Mouse (Mus musculus) lung, adult 18-20 months (tissue): Measurements from ENCODE around the gene Dcaf6.
A peak's percentile ranks its signal among the peaks of the same experiment; 100 is the strongest.

ENCODE experiments used
- DNase-seq, 2 experiments: peaks; one replicate each; pipeline ENCODE4 v3.0.0; 2022; ENCODE audit warnings: mixed read lengths in 2 of 2

The Dcaf6 gene

DNA sequence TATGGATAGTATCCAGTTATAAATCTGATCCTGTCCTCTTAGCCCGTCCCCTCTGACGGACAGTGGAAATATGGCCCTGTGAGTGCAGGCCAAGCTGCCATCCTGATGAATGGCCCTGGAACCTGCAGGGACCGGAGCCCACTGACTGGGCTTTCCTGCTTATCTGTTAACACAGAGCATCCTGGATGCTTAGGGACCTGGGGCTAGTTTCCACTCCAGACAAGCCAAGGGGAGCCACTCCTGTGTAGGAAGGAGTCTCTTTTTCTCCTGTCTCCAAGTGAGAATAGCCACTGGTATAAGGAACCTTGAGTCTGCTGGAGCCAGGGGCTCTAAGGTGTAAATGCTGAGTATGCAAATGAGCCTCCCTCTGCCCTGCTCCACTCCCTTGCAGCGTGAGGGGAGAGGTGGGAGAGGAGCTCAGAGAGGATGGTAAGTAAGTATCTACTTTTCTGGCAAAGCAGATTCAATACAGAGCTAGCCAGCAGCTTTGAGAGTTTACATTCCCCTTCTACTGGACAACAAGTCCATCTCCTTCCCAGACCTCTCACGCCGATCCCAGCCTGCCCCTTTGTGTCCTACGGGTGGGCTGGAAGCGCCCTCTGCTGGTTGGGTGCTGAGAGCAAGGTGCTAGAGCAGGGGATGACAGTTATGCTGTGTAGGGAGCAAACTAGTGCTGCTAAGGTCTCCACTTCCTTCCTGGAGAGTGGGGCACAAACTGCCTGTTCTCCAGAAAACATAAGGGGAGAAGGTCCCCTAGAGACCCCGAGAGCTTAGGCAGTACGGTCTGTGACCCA is 139.9 kb downstream of the Dcaf6 start:
- DNase-seq: peak; percentile 67 to 74

DNA sequence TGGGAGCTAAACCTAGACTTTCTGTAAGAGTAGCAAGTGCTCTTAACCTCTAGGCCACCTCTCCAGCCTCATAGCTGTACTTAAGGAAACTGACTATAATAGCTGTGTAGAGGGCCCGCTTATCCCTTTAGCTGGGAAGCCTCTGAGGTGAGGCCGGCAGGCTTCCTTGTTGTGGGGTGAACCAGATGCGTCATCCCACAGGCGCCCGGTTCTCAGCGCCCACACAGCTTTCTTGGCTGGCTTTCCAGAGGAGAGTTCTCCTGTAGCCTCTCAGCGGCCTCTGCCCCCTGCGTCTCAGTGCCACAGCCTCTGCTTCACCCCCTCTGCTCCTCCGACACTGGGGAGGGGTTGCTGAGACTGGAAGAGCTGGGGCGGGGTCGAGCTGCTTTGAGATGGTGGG is 143.9 kb downstream of the Dcaf6 start:
- no peak for DNase-seq

DNA sequence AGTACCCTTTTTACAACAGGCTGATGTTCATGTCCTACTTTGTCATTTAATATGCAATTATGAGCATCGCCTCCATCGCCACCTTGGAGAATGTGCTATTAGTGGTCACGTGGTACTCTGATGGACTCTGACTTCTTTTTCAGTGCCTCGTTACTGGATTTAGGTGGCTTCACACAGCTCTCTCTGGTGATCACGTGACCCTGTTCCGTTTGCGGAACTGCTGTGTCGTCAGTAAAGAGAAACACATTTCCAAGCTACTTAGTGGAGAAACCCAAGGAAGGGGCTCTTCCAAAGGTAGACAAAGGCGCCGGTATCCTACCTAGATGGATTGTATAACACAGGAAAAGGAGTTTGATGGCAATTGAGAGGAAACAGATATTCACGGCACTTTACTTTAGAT is 152.1 kb downstream of the Dcaf6 start:
- DNase-seq: no peak

DNA sequence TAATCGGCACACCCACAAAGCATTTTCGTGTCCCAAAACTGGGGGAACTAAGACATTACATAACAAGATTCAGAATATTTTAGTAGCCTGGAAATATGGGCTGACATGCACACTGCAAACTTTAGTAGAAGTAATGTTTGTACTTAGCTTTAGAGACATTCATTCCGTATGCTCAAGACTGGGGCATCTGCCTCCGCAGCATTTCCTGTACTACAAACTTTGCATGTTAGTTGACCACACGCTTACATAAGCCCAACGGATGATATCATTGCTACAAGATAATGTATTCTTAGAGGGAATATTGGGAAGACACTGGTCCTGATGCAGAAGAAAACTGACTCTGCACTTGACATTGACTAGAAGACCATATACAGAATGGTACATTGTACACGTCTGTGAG is 155.9 kb downstream of the Dcaf6 start:
- no peak for DNase-seq

DNA sequence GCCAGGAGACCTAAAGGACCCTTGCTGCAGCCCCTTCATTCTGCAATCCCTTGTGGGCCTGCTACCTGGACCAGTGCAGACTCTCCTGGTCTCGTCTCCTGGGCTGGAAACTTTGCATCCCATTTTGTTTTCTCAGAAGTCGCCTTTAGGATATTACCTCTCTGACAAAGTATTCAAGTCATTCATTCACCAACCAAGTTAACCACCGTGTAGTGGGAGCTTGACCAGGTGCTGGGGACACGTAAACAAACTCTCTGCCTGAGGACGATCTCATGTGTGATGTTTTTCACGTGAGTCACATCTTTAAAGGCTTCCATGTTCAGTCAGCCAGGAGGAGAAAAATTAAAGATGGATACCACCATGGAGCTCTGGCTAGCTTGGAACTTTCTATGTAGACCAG is 157.1 kb downstream of the Dcaf6 start:
- DNase-seq: no peak

DNA sequence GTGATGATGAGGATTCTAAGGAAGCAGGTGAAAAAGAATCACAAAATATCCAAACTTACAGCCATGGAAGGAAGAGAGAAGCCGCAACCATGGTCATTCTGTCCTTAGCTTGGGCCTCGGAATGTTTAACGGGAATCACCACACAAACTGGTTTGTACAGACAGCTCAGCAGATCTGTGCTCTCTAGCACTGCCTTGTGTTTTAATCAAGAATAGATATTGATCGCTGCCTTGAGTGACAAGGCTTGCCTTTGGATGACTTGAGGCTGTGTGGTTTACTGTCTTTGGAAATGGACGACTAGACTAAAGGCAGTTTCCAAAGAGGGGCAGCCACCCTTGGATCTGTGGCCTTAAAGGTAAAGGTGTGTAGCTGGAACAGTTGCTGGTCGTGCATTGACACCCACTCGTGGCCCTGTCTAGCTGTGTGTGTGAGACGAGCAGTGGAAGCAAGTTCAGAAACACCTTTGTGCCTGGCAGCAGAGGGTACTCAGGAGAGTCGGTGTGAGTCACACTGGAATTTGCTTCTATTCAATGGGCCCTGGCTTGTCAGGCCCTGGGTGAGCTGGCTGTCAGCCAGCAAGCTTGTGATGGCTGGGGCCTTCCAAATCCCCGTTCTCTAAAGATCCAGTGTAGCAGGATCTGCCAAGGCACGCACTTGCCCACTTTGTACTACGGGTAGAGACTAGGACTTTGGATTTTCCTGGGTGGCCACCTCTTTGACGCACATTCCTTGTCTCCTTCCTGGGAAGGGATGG is 157.6 kb downstream of the Dcaf6 start:
- DNase-seq: peak in 1 of 2 experiments; percentile 29

DNA sequence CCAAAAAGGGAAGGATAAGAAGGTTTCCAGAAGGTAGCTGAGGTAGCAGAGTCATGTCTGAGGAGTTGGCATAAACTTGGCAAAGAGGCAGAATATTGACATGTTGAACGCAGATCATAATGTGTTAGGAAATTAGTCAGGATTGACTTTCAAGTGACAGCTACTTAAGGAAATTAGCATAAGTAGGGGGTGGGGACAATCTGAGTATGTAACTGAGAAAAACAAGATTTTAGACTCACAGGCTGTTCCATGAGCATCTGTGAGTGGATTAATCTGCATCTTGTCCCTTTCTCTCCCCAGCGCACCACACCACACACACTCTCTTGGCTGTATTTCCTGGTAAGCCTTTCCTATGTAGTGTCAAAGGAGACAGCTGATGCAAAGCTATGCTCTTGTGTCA is 158.7 kb downstream of the Dcaf6 start:
- DNase-seq: no peak

DNA sequence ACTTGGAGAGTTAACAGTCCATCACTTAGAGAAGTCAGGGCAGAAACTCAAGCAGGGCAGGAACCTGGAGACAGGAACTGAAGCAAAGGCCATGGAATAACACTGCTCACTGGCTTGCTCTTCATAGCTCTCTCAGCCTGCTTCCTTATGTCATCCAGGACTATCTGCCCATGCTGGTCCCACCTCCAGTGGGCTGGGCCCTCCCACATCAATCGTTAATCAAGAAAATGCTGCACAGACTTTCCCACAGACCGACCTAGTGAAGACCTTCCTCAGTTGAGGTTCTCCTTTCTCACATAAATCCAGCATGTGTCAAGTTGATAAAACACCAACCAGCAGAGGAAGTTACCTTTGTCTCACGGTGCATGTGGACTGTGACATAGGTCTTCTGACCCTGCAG is 159.2 kb downstream of the Dcaf6 start:
- DNase-seq: no peak

DNA sequence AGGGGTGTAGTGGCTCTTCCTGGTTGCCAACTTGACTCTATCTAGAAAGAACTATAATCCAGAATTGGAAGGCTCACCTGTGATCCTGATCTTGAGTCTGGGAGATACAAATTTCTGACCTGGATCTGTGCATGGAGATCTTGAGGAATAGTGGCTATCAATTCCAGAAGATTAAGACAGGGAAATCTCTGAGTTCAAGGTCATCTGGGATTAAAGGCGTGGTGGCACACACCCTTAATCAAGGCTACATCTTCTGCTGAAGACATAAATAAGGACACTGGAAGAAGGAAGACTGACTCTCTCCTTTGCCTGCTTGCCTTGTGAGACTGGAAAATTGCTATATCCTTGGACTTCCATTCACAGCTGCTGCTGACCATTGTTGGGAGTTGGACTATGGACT is 164.8 kb downstream of the Dcaf6 start, which contains the start of gene Gpr161:
Gene Gpr161 (plus strand): TSS at position 301 of the 400 bp plus-strand sequence.
- no peak for DNase-seq

DNA sequence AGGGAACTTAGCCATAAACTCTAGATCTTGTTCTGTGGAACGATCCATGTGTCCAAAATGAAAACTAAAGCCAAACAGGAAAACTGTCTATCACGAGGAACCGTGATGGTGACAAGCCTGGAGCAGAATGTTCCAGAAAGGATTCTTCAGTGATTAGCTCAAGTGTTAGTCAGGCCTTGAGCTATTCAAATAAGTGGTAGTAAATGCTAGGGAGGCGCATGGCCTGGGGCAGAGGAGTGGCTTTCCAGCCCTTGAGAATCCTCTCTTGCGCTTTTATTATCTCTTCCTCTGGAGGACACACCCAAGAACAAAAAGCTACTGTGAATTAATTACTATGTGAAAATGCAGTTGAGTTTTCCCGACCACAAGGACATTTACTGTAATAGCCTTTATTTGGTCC is 168.7 kb downstream of the Dcaf6 start:
- no peak for DNase-seq

DNA sequence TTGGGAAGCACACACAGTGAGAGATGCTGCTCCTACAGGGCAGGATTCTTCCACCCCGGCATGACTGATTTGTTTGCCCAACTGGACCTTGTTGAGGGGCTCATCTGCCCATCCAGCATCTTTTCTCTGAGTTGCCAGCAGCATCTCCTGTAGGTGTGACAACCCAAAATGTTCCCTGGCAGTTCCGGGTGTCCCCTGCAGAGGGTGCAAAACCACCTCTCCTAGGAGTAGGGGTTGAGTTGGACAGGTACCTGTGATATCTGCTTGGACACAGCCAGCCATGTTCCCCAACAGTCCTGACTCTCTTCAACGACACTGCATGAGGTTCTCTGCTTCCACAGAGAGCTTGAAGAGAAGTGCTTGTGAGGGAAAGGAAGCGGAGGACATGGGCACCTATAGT is 170.4 kb downstream of the Dcaf6 start:
- DNase-seq: peak; percentile 14 to 44

DNA sequence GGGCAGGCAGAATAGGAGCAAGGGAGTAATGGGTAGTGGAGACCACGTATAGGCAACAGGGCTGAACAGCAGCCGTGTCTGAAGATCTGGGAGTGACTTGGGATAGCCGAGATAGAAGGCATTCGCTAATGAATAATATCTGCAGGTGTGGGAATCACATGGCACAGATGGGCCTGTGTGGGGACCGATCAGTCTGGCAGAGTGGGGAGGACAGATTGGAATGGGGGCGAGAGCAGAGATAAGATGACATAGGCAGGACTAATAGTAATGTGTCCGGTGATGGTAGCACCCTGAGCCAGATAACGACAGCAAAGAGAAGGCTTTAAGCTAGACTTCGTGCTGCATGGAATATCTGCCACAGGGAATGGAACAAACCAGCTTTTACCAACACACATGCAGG is 172.1 kb downstream of the Dcaf6 start:
- no peak for DNase-seq

DNA sequence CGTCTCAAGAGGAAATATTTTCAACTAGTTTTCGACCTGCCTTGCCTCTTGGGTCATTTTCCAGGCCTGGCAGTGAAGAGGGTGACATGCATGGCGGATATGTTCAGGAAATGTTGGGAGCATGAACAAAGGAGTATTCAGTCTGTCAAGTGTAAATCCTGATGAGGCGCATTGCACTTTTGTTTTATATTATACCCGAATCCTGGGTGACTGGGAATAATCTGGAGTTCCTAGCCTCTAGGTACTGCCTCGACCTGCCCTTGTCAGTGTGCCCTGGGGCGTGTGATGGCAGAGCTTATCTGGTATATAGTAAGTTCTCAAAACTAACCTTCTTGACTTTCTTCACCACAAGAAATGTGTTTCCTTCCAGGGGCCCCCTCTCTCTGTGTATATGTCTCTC is 176.2 kb downstream of the Dcaf6 start:
- DNase-seq: no peak

DNA sequence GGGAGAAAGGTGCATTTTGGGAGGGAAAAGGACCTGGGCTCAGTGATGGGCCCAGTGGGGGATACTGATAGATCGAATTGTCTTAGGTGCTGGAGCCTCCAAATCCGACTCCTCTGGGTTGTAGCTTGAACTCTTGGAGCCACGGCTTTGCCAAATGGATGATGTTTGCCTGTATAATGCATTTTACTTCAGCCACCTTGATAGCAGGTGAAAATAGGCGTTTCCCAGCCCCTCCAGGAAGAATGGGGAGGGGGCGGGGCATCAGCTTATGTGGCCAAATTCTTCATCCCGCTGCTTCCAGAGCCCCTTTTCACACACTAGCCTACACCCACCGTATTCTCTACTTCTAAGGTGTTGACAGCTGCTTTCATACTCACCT is 177.3 kb downstream of the Dcaf6 start:
- DNase-seq: no peak

DNA sequence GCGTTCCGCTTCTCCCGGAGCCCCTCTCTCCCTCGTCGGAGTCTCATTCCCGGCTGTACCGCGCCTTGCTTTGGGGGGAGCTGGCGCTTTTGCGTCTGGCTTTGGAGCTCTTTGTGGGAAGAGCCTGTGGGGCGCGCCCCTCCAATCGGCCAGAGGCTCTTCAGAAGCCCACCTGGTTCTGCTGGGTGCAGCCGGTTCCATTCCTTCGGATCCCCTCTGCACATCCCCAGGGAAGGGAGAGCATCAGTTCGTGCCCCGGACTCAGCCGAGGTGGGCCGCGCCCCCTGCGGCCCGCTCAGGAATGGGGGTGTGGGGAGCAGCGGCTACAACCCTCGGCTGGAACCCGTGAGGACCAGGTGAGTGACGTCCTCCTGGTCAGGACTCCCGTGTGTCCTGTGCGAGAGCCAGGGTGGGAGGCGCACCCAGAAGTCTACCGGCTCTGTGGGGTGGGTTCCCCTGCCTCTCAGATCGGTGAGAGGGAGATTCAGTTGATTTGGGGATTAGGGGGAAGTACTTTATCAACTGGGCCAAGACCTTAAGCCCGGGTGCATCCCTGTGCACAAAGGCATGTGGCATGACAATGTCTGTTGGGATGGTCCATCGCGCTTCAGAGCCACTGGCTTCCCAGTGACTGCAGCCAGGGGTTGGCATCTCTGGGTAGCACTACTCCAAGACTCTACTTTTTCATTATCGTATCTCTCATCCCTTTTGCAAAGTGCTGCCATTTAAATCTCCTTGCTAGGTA is 177.9 kb downstream of the Dcaf6 start:
- DNase-seq: no peak

DNA sequence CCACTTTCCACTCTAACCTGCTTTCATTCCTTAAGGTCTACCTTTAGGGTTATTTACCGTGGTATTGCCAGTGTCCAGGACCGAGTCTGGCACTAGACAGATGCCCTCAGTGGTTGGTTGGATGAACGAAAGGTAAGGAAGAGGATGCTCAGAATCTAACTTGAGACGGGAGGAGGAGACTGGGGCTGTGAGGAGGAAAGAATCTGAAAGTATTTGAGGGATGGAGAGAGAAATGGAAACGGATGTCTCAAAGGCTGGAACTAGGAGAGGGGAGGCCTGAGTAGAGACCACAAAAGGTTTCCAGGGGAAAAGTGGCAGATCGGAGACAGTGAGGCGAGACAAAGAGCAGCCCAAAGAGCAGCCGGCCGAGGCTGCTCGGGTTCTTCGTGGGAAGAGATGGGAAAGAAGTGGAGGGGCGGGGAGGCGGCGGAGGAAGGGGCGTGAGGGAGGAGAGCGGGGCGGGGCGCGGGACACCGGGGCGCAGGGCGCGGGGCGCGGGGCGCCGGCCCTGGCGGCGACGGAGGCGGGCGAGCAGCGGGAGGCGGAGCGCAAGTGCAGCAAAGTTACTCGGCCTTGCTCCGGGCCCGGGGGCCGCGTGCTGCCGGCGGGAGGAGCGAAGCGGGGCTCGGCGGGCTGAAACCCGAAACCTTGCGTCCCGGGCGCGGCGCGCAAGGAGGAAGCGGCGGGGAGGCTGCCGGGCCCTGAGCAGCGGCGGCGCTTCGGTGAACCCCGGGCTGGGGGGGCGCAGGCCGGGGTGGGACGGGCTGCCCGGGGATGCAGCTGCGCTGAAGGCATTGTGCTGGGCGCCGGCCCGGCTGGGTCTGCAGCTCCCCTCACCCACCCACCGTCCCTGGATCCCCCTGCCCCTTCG is 178.7 kb downstream of the Dcaf6 start:
- peak; percentile 56 to 69 for DNase-seq

DNA sequence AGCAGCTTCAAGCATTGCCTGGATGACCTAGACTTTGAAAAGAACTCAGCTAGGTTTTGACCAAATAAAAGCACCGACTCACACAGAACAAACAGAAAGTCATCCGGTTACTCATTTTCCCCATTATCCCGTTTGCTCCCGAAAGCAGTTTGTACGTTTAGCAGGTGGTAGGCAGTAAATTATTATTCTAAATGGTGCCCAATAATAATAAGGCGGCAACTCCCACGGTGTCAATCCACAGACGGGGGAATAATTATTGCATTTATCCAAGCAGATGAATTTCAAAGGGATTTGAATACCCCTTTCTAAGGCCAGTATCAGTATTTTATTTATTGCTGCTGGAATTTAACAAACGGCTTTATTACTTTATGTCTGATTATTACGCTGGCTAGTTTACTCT is 179.5 kb downstream of the Dcaf6 start:
- DNase-seq: no peak
